Mouse (Mus musculus): ENCODE measurements around the gene Map2.

Gene Map2

GRCm38 (mm10) chr1:66299376-66299775 lies 124.3 kb downstream of the Map2 start:
- DNase-seq (ENCODE audit: low read depth, low spot score): no peak

- peak; percentile 17 for DNase-seq (ENCODE audit: low read depth, low spot score)
Observed at GRCm38 (mm10) chr1:66320378-66321135, 145.5 kb downstream of the Map2 start.

GRCm38 (mm10) chr1:66321136-66321502 lies 146.0 kb downstream of the Map2 start:
- DNase-seq (ENCODE audit: low read depth, low spot score): no peak

- DNase-seq (ENCODE audit: low read depth, low spot score): peak; percentile 2
Observed at GRCm38 (mm10) chr1:66321631-66322142, 146.6 kb downstream of the Map2 start.

- no peak for DNase-seq (ENCODE audit: low read depth, low spot score)
Observed at GRCm38 (mm10) chr1:66323461-66323860, 148.4 kb downstream of the Map2 start.

- DNase-seq (ENCODE audit: low read depth, low spot score): no peak
Observed at GRCm38 (mm10) chr1:66324951-66325350, 149.9 kb downstream of the Map2 start.

GRCm38 (mm10) chr1:66328996-66329395 lies 153.9 kb downstream of the Map2 start:
- peak; percentile 7 for DNase-seq (ENCODE audit: low read depth, low spot score)

GRCm38 (mm10) chr1:66329534-66329933 lies 154.5 kb downstream of the Map2 start:
- no peak for DNase-seq (ENCODE audit: low read depth, low spot score)

- no peak for DNase-seq (ENCODE audit: low read depth, low spot score)
Observed at GRCm38 (mm10) chr1:66335724-66336284, 160.7 kb downstream of the Map2 start.

GRCm38 (mm10) chr1:66339213-66339612 lies 164.1 kb downstream of the Map2 start:
- DNase-seq (ENCODE audit: low read depth, low spot score): no peak

- DNase-seq (ENCODE audit: low read depth, low spot score): no peak
Observed at GRCm38 (mm10) chr1:66348404-66349165, 173.5 kb downstream of the Map2 start.

- DNase-seq (ENCODE audit: low read depth, low spot score): no peak
Observed at GRCm38 (mm10) chr1:66349166-66349835, 174.2 kb downstream of the Map2 start.

- DNase-seq (ENCODE audit: low read depth, low spot score): no peak
Observed at GRCm38 (mm10) chr1:66351366-66351765, 176.3 kb downstream of the Map2 start.

- no peak for DNase-seq (ENCODE audit: low read depth, low spot score)
Observed at GRCm38 (mm10) chr1:66361799-66362198, 186.7 kb downstream of the Map2 start.

- DNase-seq (ENCODE audit: low read depth, low spot score): no peak
Observed at GRCm38 (mm10) chr1:66363285-66363684, 188.2 kb downstream of the Map2 start.

GRCm38 (mm10) chr1:66364386-66364785 lies 189.3 kb downstream of the Map2 start:
- no peak for DNase-seq (ENCODE audit: low read depth, low spot score)

- no peak for DNase-seq (ENCODE audit: low read depth, low spot score)
Observed at GRCm38 (mm10) chr1:66365600-66365999, 190.5 kb downstream of the Map2 start.

GRCm38 (mm10) chr1:66369486-66369885 lies 194.4 kb downstream of the Map2 start:
- no peak for DNase-seq (ENCODE audit: low read depth, low spot score)

GRCm38 (mm10) chr1:66371371-66371770 lies 196.3 kb downstream of the Map2 start:
- DNase-seq (ENCODE audit: low read depth, low spot score): no peak

GRCm38 (mm10) chr1:66386321-66386720 lies 211.2 kb downstream of the Map2 start:
- no peak for DNase-seq (ENCODE audit: low read depth, low spot score)

- DNase-seq (ENCODE audit: low read depth, low spot score): peak; percentile 68
Observed at GRCm38 (mm10) chr1:66386751-66387452, 211.8 kb downstream of the Map2 start.

All from R1 (cell line).